Mouse (Mus musculus) lung, postnatal 10 days (tissue): ENCODE results near the gene Lrmda.

Experiments
- DNase-seq: peaks from one replicate; pipeline ENCODE4 v3.0.0; 2021

Lrmda gene

GRCm38 (mm10) chr14:23096017-23096336, 1076.5 kb downstream of the Lrmda start:
- DNase-seq: no peak

GRCm38 (mm10) chr14:23096405-23096804, 1076.9 kb downstream of the Lrmda start:
- DNase-seq: no peak
